Mouse (Mus musculus): ENCODE measurements at regions not wholly inside any gene's neighbourhood (a gene's known extent, or its start where the extent isn't known, plus 50 kb on each side); places are given as distances from the start of the nearest gene placed in this dataset.

GRCm38 (mm10) chr15:25563641-25564040, 58.7 kb upstream of the Myo10 start:
- TF ChIP-seq EP300 (IDR thresholded peaks at IDR 0.05; ENCODE audit: low read depth in 1 of 2, low read length in 2 of 2) = no peak
- TF ChIP-seq NELFE (IDR thresholded peaks at IDR 0.05; ENCODE audit: low read depth, low read length) = no peak
